9 mouse cellular contexts compared by ENCODE assay signal in the genomic region with DNA sequence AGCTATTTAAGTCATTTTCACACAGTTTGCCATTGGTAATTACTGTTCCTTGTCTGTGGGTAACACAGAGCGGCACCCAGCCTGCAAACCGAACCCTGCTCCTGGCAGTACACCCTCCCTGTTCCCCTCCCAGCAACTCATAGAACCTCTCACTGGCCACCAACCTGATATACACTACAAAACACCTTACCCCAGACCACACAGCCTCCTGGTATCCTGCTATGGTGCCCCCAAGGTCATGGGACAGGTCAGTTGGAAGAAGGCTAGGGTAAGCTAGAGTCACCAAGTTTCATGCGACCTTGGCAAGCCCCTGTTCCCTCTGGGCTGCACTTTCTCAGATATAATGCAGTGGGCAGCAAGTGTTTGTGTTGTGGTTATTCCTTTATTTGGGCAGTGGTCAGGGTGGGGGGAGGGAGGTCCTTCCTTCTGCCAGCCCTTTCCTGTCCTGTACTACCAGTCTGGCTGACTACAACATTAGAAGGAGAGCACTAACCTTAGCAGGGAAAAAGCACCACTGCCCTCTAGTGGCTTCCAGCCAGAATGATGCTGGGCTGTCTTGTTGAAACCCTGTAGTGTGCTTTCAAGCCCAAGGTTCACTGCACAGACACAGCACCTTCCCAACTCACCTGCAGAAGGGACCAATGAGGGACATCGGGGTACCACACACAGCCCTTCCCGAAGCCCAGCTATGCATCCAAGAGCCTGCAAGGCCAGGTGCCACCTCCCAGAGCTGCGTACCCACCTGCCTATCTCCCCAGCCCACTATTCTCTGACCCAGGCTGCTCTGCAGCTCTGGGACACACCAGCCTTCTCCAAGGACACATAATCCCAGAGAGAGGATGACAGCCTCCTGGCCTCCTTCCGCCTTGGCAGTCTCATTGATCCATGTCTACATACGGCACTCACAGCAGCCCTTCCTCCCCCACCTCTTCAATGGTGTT. TPM values are rescaled to one million over a fixed set of nuclear protein-coding genes. Genes with fewer than 3 reads are reported as not detected.
DNase-seq lines count a peak whose midpoint lies in the region; ATAC-seq lines count a peak whose summit lies in the region.
"Had no signal": no experiment of that assay in that cellular context is flagged by ENCODE, and none has a peak within 500 bp of the region (broad histone marks: within the 10 kb centered on the region; RNA-seq: fewer than 3 reads in every experiment).

No protein-coding gene starts in this region.

- WGBS in forebrain, embryonic 16.5 days = 70% methylated on average over 8 of the region's 8 CpGs
- 65% methylated on average over 8 of the region's 8 CpGs for WGBS in hindbrain, embryonic 11.5 days

- no peak overlapping the region for H3K9ac ChIP-seq in forebrain, embryonic 16.5 days (replicated peaks; ENCODE audit: low read depth, low read length)
- H3K9ac ChIP-seq in hindbrain, embryonic 11.5 days (ENCODE audit: low read depth, low read length) = no peak overlapping the region
- H3K9ac ChIP-seq: heart, embryonic 13.5 days had no signal

- DNase-seq in Muller cell, postnatal 12 days (ENCODE audit: inconsistent ontology term) = peak; percentile 46
- DNase-seq in cerebellum, adult 18-20 months = peak; percentile 63 to 68
- peak; percentile 82 for DNase-seq in hindbrain, embryonic 11.5 days (ENCODE audit: low spot score)
- DNase-seq in layer of hippocampus, adult 8-10 months (ENCODE audit: low spot score in 2 of 2) = peak; percentile 56 to 76
- DNase-seq in lung, postnatal 14 days = peak; percentile 71
- DNase-seq in right cerebral cortex, postnatal 14 days = peak; percentile 78

- no peaks in the 10 kb centered on the region; the same call in none of the 2 replicates for H3K27me3 ChIP-seq in forebrain, embryonic 16.5 days (replicated peaks; ENCODE audit: control insufficient read depth, insufficient read depth, low read length)
- H3K27me3 ChIP-seq in hindbrain, embryonic 11.5 days (ENCODE audit: control insufficient read depth, insufficient read depth, low read length) = no peaks in the 10 kb centered on the region

- no peak overlapping the region for H3K27ac ChIP-seq in forebrain, embryonic 16.5 days (ENCODE audit: low read length)
- no peak overlapping the region for H3K27ac ChIP-seq in hindbrain, embryonic 11.5 days (ENCODE audit: low read depth, low read length)
- H3K27ac ChIP-seq: heart, embryonic 13.5 days had no signal

- no peaks in the 10 kb centered on the region for H3K4me1 ChIP-seq in forebrain, embryonic 16.5 days (replicated peaks; ENCODE audit: control insufficient read depth, insufficient read depth, low read length)
- no peaks in the 10 kb centered on the region for H3K4me1 ChIP-seq in hindbrain, embryonic 11.5 days (replicated peaks; ENCODE audit: control insufficient read depth, insufficient read depth, low read length)

- no peak overlapping the region for H3K4me3 ChIP-seq in forebrain, embryonic 16.5 days (replicated peaks; ENCODE audit: low read length)
- H3K4me3 ChIP-seq in hindbrain, embryonic 11.5 days (ENCODE audit: low read depth, low read length) = no peak overlapping the region
- H3K4me3 ChIP-seq: heart, embryonic 13.5 days had no signal

- no peak overlapping the region for H3K4me2 ChIP-seq in forebrain, embryonic 16.5 days (ENCODE audit: low read length)
- no peak overlapping the region for H3K4me2 ChIP-seq in hindbrain, embryonic 11.5 days (replicated peaks; ENCODE audit: low read depth, low read length)
- H3K4me2 ChIP-seq: heart, embryonic 13.5 days had no signal

- ATAC-seq in forebrain, embryonic 16.5 days = peak; percentile 93
- peak; percentile 80 for ATAC-seq in hindbrain, embryonic 11.5 days (ENCODE audit: low FRiP score)
- no peak for ATAC-seq in monocyte, adult 5-6 weeks (replicated peaks; ENCODE audit: insufficient number of reproducible peaks, low FRiP score, low TSS enrichment, poor library complexity, severe bottlenecking)

- H3K36me3 ChIP-seq in forebrain, embryonic 16.5 days (ENCODE audit: control insufficient read depth, insufficient read depth) = no peaks in the 10 kb centered on the region
- no peaks in the 10 kb centered on the region for H3K36me3 ChIP-seq in hindbrain, embryonic 11.5 days (ENCODE audit: control insufficient read depth, insufficient read depth, low read length)
- H3K36me3 ChIP-seq: heart, embryonic 13.5 days had no signal

- H3K9me3 ChIP-seq in forebrain, embryonic 16.5 days (ENCODE audit: control insufficient read depth, low read length) = no peaks in the 10 kb centered on the region
- no peaks in the 10 kb centered on the region for H3K9me3 ChIP-seq in hindbrain, embryonic 11.5 days (ENCODE audit: control insufficient read depth, low read length)
- H3K9me3 ChIP-seq: heart, embryonic 13.5 days had no signal

RNA-seq across cellular contexts. Expression of gene Cytl1, which starts 17.0 kb away (rescaled TPM):
- 1.4 TPM in 1 of 2 replicates, not detected in the other for polyA plus RNA-seq in forebrain, embryonic 16.5 days (2015; fragmentation: Nextera tagmentation; extraction: Ambion mirVana)
- polyA plus RNA-seq in hindbrain, embryonic 11.5 days (2014; fragmentation: Nextera tagmentation; extraction: Ambion mirVana) = 0.76 and 1.5 TPM in 2 replicates
- total RNA-seq in layer of hippocampus, adult 8-10 months (2022) = 1 to 10 TPM; 1.3 to 2.1 (median 1.7) TPM
- not detected in 3 replicates for total RNA-seq in monocyte, adult 5-6 weeks (2017)

RNA-seq across cellular contexts. Expression of gene Stk32b, which starts 35.3 kb away (rescaled TPM):
- polyA plus RNA-seq in forebrain, embryonic 16.5 days (2015; fragmentation: Nextera tagmentation; extraction: Ambion mirVana) = 19.2 and 23.6 TPM in 2 replicates
- polyA plus RNA-seq in hindbrain, embryonic 11.5 days (2014; fragmentation: Nextera tagmentation; extraction: Ambion mirVana) = 6.3 TPM in 2 replicates
- total RNA-seq in layer of hippocampus, adult 8-10 months (2022) = 1 to 10 TPM; 3.7 to 7.8 (median 5.3) TPM
- not detected in 3 replicates for total RNA-seq in monocyte, adult 5-6 weeks (2017)
